Mouse (Mus musculus) neural tube, embryonic 15.5 days (tissue): ENCODE results near the gene Dus4l. TPM values are rescaled to one million over a fixed set of nuclear protein-coding genes. Genes with fewer than 3 reads are reported as not detected.

Experiments used
- polyA plus RNA-seq: library from polyadenylated mRNA; unstranded; fragments of >200 nt; fragmentation: Nextera tagmentation; extraction: Ambion mirVana; gene quantifications from 2 replicates; pipeline ENCODE4 v1.2.1, GENCODE M21; 2015

The Dus4l gene
- polyA plus RNA-seq, 1 experiment from 2014 or later = 10.3 TPM

Other genes starting within 250 kb of the Dus4l start
- gene Cbll1, start 155.2 kb downstream of the Dus4l start, polyA plus RNA-seq = 13.2 and 16.5 TPM in 2 replicates
- 0.08 TPM in 1 of 2 replicates, not detected in the other for gene Slc26a4, start 94.9 kb downstream of the Dus4l start, polyA plus RNA-seq
- 31.4 and 35.9 TPM in 2 replicates for gene Bcap29, start 20.2 kb downstream of the Dus4l start, polyA plus RNA-seq
- 27.4 and 28.6 TPM in 2 replicates for gene Cog5, start within 50 bp of the Dus4l start, polyA plus RNA-seq
- gene Gpr22, start 59.1 kb upstream of the Dus4l start, polyA plus RNA-seq = 19.6 and 22.4 TPM in 2 replicates